Mouse (Mus musculus): ENCODE results near the gene Cyp26a1. TPM values are rescaled to one million over a fixed set of nuclear protein-coding genes. Genes with fewer than 3 reads are reported as not detected.

Gene Cyp26a1
- 16.4 and 20.6 TPM in 2 replicates for polyA plus RNA-seq (2014; fragmentation: Nextera tagmentation; extraction: Ambion mirVana)

DNA sequence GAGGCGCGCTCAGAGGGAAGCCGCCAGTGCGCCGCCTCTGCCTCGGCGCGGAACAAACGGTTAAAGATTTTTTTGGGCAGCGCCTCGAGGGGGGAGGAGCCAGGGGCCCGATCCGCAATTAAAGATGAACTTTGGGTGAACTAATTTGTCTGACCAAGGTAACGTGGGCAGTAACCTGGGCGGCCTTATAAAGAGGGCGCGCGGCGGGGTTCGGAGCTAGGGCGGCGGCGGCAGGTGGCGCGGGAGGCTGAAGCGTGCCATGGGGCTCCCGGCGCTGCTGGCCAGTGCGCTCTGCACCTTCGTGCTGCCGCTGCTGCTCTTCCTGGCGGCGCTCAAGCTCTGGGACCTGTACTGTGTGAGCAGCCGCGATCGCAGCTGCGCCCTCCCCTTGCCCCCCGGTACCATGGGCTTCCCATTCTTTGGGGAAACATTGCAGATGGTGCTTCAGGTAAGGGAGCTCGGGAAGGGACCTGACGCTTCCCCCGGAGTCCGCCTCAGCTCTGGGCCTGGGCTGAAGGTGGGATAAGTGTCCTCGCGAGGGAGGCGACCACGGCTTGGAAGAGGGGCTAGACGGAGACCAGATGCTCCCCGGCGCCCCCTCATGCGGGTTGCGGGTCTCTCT lies at the start of gene Cyp26a1:
Gene Cyp26a1 (plus strand): TSS at position 148 of the 622 bp plus-strand sequence.
- no peak within 1 kb of the TSS for H3K27ac ChIP-seq (replicated peaks; ENCODE audit: low read depth, low read length)
- WGBS, result under 1% methylated on average over 50 of the region's 51 CpGs
- H3K4me1 ChIP-seq (ENCODE audit: control insufficient read depth, insufficient read depth, low read length), result peaks cover 5% of the 10 kb centered on the region; the same call in 1 of the 2 replicates
- H3K4me3 ChIP-seq (ENCODE audit: low read depth, low read length), result peak within 1 kb of the TSS; percentile 34
- no peaks in the 10 kb centered on the region for H3K36me3 ChIP-seq (replicated peaks; ENCODE audit: control insufficient read depth, insufficient read depth, low read depth, low read length)
- ATAC-seq (replicated peaks; ENCODE audit: insufficient number of reproducible peaks, low FRiP score, low TSS enrichment, low read depth) (0 out of 2 replicates have a peak, but pooled peaks have one; percentile 36), DNase-seq (ENCODE audit: low spot score) (peak; percentile 60)
- H3K27me3 ChIP-seq (ENCODE audit: control insufficient read depth, insufficient read depth, low read length), result peaks cover 77% of the 10 kb centered on the region
- peak within 1 kb of the TSS; percentile 43 for H3K9ac ChIP-seq (replicated peaks; ENCODE audit: low read length)
- H3K9me3 ChIP-seq (replicated peaks; ENCODE audit: control insufficient read depth, low read length), result no peaks in the 10 kb centered on the region
- H3K4me2 ChIP-seq (ENCODE audit: low read depth, low read length), result peak within 1 kb of the TSS; percentile 68

DNA sequence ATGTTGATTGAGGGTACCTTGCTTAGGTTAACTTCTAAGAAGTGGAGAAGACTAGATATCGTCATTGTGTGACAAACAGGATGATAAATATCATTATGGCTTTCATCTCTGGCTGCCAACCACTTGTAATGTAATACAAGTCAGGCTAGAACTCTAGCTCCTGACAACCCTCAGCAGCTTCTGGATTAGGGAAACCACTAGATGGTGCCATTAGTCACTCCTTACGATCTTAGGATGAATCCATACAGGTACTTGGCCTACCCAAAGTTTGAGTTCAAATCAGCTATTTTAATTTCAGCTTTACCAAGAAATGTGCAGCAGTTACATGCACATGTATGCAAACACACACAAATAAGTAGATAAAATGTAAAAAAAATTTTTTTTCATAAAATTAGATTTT lies 49.6 kb upstream of the Cyp26a1 start:
- H3K9ac ChIP-seq (replicated peaks; ENCODE audit: low read length), result no peak overlapping the region
- H3K4me3 ChIP-seq (ENCODE audit: low read depth, low read length), result no peak overlapping the region
- H3K4me2 ChIP-seq (ENCODE audit: low read depth, low read length), result no peak overlapping the region
- H3K4me1 ChIP-seq (ENCODE audit: control insufficient read depth, insufficient read depth, low read length), result no peaks in the 10 kb centered on the region
- H3K27ac ChIP-seq (replicated peaks; ENCODE audit: low read depth, low read length), result no peak overlapping the region
- WGBS, result 27% methylated on average over 2 of the region's 2 CpGs
- H3K9me3 ChIP-seq (replicated peaks; ENCODE audit: control insufficient read depth, low read length), result no peaks in the 10 kb centered on the region
- H3K27me3 ChIP-seq (ENCODE audit: control insufficient read depth, insufficient read depth, low read length), result no peaks in the 10 kb centered on the region
- DNase-seq (ENCODE audit: low spot score), result peak; percentile 59
- no peaks in the 10 kb centered on the region for H3K36me3 ChIP-seq (replicated peaks; ENCODE audit: control insufficient read depth, insufficient read depth, low read depth, low read length)
- no peak for ATAC-seq (replicated peaks; ENCODE audit: insufficient number of reproducible peaks, low FRiP score, low TSS enrichment, low read depth)

DNA sequence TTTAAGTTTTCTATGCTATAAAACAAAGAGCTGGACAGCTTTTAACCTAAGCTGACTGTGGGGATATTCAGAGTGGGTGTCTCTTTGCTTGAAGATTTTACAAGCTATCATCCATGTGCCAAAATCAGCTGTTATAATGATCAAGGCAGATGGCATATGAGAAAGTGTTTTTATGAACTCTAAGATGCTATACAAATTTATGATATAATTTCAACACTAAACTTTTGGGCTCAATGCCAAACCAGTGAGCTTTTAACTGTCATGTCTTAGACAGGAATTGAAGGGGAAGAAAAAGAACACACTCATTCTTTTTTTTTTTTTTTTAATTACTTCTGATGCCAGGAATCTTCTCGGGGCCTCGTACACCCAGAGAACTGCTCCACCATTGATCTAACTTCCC lies 47.1 kb upstream of the Cyp26a1 start:
- 58% methylated on average over 2 of the region's 2 CpGs for WGBS
- Histone ChIP-seq H3K4me2 (ENCODE audit: low read depth, low read length) (no peak overlapping the region), H3K27ac (replicated peaks; ENCODE audit: low read depth, low read length) (no peak overlapping the region), H3K4me3 (ENCODE audit: low read depth, low read length) (no peak overlapping the region), H3K27me3 (ENCODE audit: control insufficient read depth, insufficient read depth, low read length) (no peaks in the 10 kb centered on the region), H3K4me1 (ENCODE audit: control insufficient read depth, insufficient read depth, low read length) (no peaks in the 10 kb centered on the region), H3K9me3 (replicated peaks; ENCODE audit: control insufficient read depth, low read length) (no peaks in the 10 kb centered on the region), H3K9ac (replicated peaks; ENCODE audit: low read length) (no peak overlapping the region), H3K36me3 (replicated peaks; ENCODE audit: control insufficient read depth, insufficient read depth, low read depth, low read length) (no peaks in the 10 kb centered on the region)
- no peak for DNase-seq (ENCODE audit: low spot score)
- ATAC-seq (replicated peaks; ENCODE audit: insufficient number of reproducible peaks, low FRiP score, low TSS enrichment, low read depth), result no peak

DNA sequence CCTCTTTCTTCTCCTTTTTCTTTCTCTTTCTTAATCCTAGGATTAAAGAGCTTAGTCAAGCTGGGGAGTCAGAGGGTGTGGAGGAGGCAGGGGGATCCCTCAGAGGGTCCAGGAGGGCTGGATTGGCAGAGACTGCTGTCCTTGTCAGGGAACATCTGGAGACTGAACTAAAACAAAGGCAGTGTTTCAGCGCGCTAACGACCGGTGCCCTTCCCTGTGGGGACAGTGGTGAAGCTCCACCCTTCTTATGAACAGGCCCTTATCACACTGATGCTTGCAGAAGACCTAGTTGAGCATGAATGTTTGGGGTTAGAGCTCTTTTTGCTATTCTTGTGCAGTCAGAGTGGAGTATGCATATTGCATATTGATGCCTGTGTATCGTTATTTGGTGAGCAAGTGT lies 43.6 kb upstream of the Cyp26a1 start:
- Histone ChIP-seq H3K27me3 (ENCODE audit: control insufficient read depth, insufficient read depth, low read length) (no peaks in the 10 kb centered on the region), H3K9me3 (replicated peaks; ENCODE audit: control insufficient read depth, low read length) (no peaks in the 10 kb centered on the region), H3K36me3 (replicated peaks; ENCODE audit: control insufficient read depth, insufficient read depth, low read depth, low read length) (no peaks in the 10 kb centered on the region), H3K27ac (replicated peaks; ENCODE audit: low read depth, low read length) (no peak overlapping the region), H3K4me3 (ENCODE audit: low read depth, low read length) (no peak overlapping the region), H3K4me1 (ENCODE audit: control insufficient read depth, insufficient read depth, low read length) (peaks cover 5% of the 10 kb centered on the region), H3K4me2 (ENCODE audit: low read depth, low read length) (no peak overlapping the region), H3K9ac (replicated peaks; ENCODE audit: low read length) (no peak overlapping the region)
- WGBS, result 15% methylated on average over 5 of the region's 5 CpGs
- ATAC-seq (replicated peaks; ENCODE audit: insufficient number of reproducible peaks, low FRiP score, low TSS enrichment, low read depth) (no peak), DNase-seq (ENCODE audit: low spot score) (no peak)

DNA sequence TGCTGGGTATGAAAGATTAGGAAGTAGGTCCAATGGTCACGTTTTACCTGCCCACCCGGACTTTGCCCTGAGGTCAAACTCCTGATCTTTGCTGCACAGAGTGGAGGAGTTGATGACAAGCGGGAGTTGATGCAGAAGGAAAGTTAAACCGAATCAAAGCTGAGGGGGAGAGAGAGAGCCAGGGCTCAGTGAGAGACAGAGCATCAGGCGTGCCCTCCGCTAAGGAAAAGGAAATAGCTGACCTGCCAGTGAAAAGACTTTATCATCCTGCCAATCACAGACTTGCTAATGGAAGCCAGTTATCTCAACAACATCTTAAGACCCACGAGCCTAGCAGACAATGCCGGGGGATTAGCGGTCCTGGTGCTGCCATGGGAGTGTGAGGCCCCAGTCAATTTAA lies 41.2 kb upstream of the Cyp26a1 start:
- no peak overlapping the region for H3K9ac ChIP-seq (replicated peaks; ENCODE audit: low read length)
- H3K4me1 ChIP-seq (ENCODE audit: control insufficient read depth, insufficient read depth, low read length), result peaks cover 5% of the 10 kb centered on the region
- 4% methylated on average over 9 of the region's 9 CpGs for WGBS
- no peaks in the 10 kb centered on the region for H3K27me3 ChIP-seq (ENCODE audit: control insufficient read depth, insufficient read depth, low read length)
- peak; percentile 42 for DNase-seq (ENCODE audit: low spot score)
- H3K27ac ChIP-seq (replicated peaks; ENCODE audit: low read depth, low read length), result no peak overlapping the region
- H3K36me3 ChIP-seq (replicated peaks; ENCODE audit: control insufficient read depth, insufficient read depth, low read depth, low read length), result no peaks in the 10 kb centered on the region
- no peak for ATAC-seq (replicated peaks; ENCODE audit: insufficient number of reproducible peaks, low FRiP score, low TSS enrichment, low read depth)
- H3K9me3 ChIP-seq (replicated peaks; ENCODE audit: control insufficient read depth, low read length), result no peaks in the 10 kb centered on the region
- H3K4me2 ChIP-seq (ENCODE audit: low read depth, low read length), result no peak overlapping the region
- H3K4me3 ChIP-seq (ENCODE audit: low read depth, low read length), result no peak overlapping the region

DNA sequence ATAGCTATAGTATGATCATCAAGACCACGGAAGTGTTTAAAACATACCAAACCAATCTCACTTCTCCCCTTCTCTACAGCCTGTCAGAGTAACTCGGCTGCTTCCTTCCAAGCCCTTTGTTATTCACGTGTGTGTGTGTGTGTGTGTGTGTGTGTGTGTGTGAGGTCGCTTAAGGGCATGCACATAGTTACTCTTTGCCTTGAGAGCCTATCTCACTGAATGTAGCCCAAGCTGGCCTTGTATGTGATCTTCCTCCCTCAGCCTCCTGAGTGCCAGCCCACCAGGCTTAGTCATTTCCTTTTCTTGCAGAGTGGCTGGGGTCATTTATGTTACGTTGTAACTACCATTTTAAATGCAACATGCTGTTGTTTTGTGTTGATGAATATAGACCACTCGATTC lies 32.3 kb upstream of the Cyp26a1 start:
- Histone ChIP-seq H3K9ac (replicated peaks; ENCODE audit: low read length) (no peak overlapping the region), H3K4me2 (ENCODE audit: low read depth, low read length) (no peak overlapping the region), H3K4me1 (ENCODE audit: control insufficient read depth, insufficient read depth, low read length) (no peaks in the 10 kb centered on the region), H3K27ac (replicated peaks; ENCODE audit: low read depth, low read length) (no peak overlapping the region), H3K27me3 (ENCODE audit: control insufficient read depth, insufficient read depth, low read length) (no peaks in the 10 kb centered on the region), H3K4me3 (ENCODE audit: low read depth, low read length) (no peak overlapping the region), H3K9me3 (replicated peaks; ENCODE audit: control insufficient read depth, low read length) (no peaks in the 10 kb centered on the region), H3K36me3 (replicated peaks; ENCODE audit: control insufficient read depth, insufficient read depth, low read depth, low read length) (no peaks in the 10 kb centered on the region)
- no peak for DNase-seq (ENCODE audit: low spot score)
- ATAC-seq (replicated peaks; ENCODE audit: insufficient number of reproducible peaks, low FRiP score, low TSS enrichment, low read depth), result no peak
- 68% methylated on average over 6 of the region's 6 CpGs for whole genome bisulfite sequencing

DNA sequence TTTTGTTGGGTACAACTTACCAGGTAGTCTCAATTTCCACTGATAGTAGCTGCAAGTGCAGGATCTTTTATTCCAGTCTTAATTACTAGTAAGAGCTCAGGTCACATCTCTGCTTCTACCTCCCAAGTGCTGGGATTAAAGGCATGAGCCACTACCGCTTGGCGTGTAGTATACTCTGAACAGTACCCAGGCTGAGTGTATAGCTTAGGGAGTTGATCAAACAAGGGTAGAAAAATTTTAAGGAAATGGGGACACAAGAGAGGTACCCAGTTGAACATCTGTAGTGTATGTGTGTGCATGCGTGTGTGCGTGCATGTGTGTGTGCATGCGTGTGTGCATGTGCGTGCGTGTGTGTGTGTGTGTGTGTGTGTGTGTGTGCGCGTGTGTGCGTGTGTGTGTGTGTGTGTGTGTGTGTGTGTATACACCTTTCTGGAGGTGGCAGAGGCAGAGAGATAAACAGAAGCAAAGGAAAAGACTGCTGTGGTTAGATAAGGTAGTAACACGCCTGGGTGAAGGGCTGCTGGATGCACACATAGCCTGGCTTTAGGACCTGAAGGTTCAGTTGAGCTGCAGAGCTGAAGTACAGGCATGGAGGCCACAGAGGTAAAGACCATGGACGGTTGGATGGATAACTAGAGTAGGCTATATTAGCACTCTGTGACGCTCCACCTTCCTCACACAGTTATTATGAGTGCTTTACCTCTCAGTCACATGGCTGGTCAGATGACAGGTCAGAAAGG lies 29.6 kb upstream of the Cyp26a1 start:
- ATAC-seq (replicated peaks; ENCODE audit: insufficient number of reproducible peaks, low FRiP score, low TSS enrichment, low read depth) (no peak), DNase-seq (ENCODE audit: low spot score) (no peak)
- H3K4me1 ChIP-seq (ENCODE audit: control insufficient read depth, insufficient read depth, low read length), result no peaks in the 10 kb centered on the region
- no peaks in the 10 kb centered on the region for H3K36me3 ChIP-seq (replicated peaks; ENCODE audit: control insufficient read depth, insufficient read depth, low read depth, low read length)
- H3K4me2 ChIP-seq (ENCODE audit: low read depth, low read length), result no peak overlapping the region
- H3K27me3 ChIP-seq (ENCODE audit: control insufficient read depth, insufficient read depth, low read length), result no peaks in the 10 kb centered on the region
- no peak overlapping the region for H3K4me3 ChIP-seq (ENCODE audit: low read depth, low read length)
- no peak overlapping the region for H3K9ac ChIP-seq (replicated peaks; ENCODE audit: low read length)
- H3K27ac ChIP-seq (replicated peaks; ENCODE audit: low read depth, low read length), result no peak overlapping the region
- 59% methylated on average over 13 of the region's 13 CpGs for WGBS
- no peaks in the 10 kb centered on the region for H3K9me3 ChIP-seq (replicated peaks; ENCODE audit: control insufficient read depth, low read length)

GRCm38 (mm10) chr19:37668657-37669056 lies 28.9 kb upstream of the Cyp26a1 start:
- ATAC-seq (replicated peaks; ENCODE audit: insufficient number of reproducible peaks, low FRiP score, low TSS enrichment, low read depth) (no peak), DNase-seq (ENCODE audit: low spot score) (no peak)
- Histone ChIP-seq H3K27me3 (ENCODE audit: control insufficient read depth, insufficient read depth, low read length) (no peaks in the 10 kb centered on the region), H3K9me3 (replicated peaks; ENCODE audit: control insufficient read depth, low read length) (no peaks in the 10 kb centered on the region), H3K4me3 (ENCODE audit: low read depth, low read length) (no peak overlapping the region), H3K9ac (replicated peaks; ENCODE audit: low read length) (no peak overlapping the region), H3K4me2 (ENCODE audit: low read depth, low read length) (no peak overlapping the region), H3K27ac (replicated peaks; ENCODE audit: low read depth, low read length) (no peak overlapping the region), H3K4me1 (ENCODE audit: control insufficient read depth, insufficient read depth, low read length) (no peaks in the 10 kb centered on the region), H3K36me3 (replicated peaks; ENCODE audit: control insufficient read depth, insufficient read depth, low read depth, low read length) (no peaks in the 10 kb centered on the region)
- 96% methylated on average over 5 of the region's 5 CpGs for WGBS

Measured in embryonic facial prominence, embryonic 11.5 days (tissue).